ENCODE assay signal across 16 mouse cellular contexts in the genomic region with DNA sequence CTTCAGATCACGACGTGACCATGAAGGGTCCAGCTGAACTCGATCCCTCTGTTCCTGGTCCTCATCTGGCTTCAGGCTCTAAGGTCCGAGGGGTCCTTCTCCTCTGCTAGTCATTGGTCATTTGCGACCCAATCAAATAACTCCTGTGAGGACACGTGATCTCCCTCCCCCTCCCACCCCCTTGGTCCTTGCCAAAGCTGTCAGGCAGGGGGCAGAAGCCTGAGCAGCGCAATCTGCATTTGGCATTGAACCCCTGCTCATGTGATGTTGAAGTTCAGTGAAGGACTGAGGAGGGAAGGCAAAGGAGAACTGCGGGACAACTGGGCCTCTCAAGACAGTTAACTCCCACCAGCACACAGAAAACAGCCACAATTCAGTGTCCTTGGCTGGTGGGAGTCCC. TPM values are rescaled to one million over a fixed set of nuclear protein-coding genes. Genes with fewer than 3 reads are reported as not detected.
A peak's percentile ranks its signal among the peaks of the same experiment; 100 is the strongest.
DNase-seq lines count a peak whose midpoint lies in the region; ATAC-seq and TF ChIP-seq lines count a peak whose summit lies in the region.
"Had no signal": no experiment of that assay in that cellular context is flagged by ENCODE, and none has a peak within 500 bp of the region (broad histone marks: within the 10 kb centered on the region; RNA-seq: fewer than 3 reads in every experiment).

No protein-coding gene starts in this region.

- no peaks in the 10 kb centered on the region for H3K4me1 ChIP-seq in intestine, postnatal 0 days (replicated peaks; ENCODE audit: control insufficient read depth, insufficient read depth, low read length)
- 0 out of 2 replicates have a peak, but pooled peaks cover 5% of the 10 kb centered on the region for H3K4me1 ChIP-seq in intestine, embryonic 15.5 days (replicated peaks)
- no peaks in the 10 kb centered on the region for H3K4me1 ChIP-seq in stomach, postnatal 0 days (replicated peaks; ENCODE audit: control insufficient read depth, insufficient read depth)
- H3K4me1 ChIP-seq in liver, postnatal 0 days (ENCODE audit: insufficient read depth), result no peaks in the 10 kb centered on the region
- H3K4me1 ChIP-seq: megakaryocyte, embryonic 14.5 days had no signal

- no peak overlapping the region for H3K9ac ChIP-seq in intestine, postnatal 0 days (ENCODE audit: low read depth, low read length)
- no peak overlapping the region for H3K9ac ChIP-seq in intestine, embryonic 15.5 days
- no peak overlapping the region for H3K9ac ChIP-seq in stomach, postnatal 0 days (ENCODE audit: low read length)
- no peak overlapping the region for H3K9ac ChIP-seq in liver, postnatal 0 days (replicated peaks)

- TF ChIP-seq EP300 in stomach, postnatal 0 days (optimal IDR thresholded peaks at IDR 0.05), result no peak
- TF ChIP-seq EP300 in liver, postnatal 0 days (IDR thresholded peaks at IDR 0.05; ENCODE audit: low read depth), result no peak

- 30% methylated on average over 8 of the region's 8 CpGs for WGBS in intestine, postnatal 0 days
- 31% methylated on average over 8 of the region's 8 CpGs for WGBS in intestine, embryonic 15.5 days
- 28% methylated on average over 8 of the region's 8 CpGs for WGBS in stomach, postnatal 0 days
- WGBS in liver, postnatal 0 days (ENCODE audit: insufficient replicate concordance), result 27% methylated on average over 8 of the region's 8 CpGs

- peak; percentile 42 for DNase-seq in retina, postnatal 1 day
- DNase-seq in retina, embryonic 14.5 days (ENCODE audit: low spot score), result no peak
- DNase-seq in embryo, embryonic 9.5 days (ENCODE audit: extremely low spot score), result peak; percentile 37
- peak; percentile 17 for DNase-seq in stomach, postnatal 0 days (ENCODE audit: low spot score)
- no peak for DNase-seq in liver, postnatal 0 days
- DNase-seq: layer of hippocampus, postnatal 36 days had no signal

- H3K4me3 ChIP-seq in intestine, postnatal 0 days (ENCODE audit: low read depth, low read length), result no peak overlapping the region
- no peak overlapping the region for H3K4me3 ChIP-seq in intestine, embryonic 15.5 days (replicated peaks)
- H3K4me3 ChIP-seq in stomach, postnatal 0 days (ENCODE audit: low read depth, low read length), result no peak overlapping the region
- no peak overlapping the region for H3K4me3 ChIP-seq in liver, postnatal 0 days (ENCODE audit: low read depth, low read length)
- H3K4me3 ChIP-seq: heart, embryonic 10.5 days had no signal

- H3K36me3 ChIP-seq in intestine, postnatal 0 days (ENCODE audit: control insufficient read depth, insufficient read depth), result no peaks in the 10 kb centered on the region
- no peaks in the 10 kb centered on the region for H3K36me3 ChIP-seq in intestine, embryonic 15.5 days
- H3K36me3 ChIP-seq in stomach, postnatal 0 days (ENCODE audit: control insufficient read depth, insufficient read depth, low read length), result no peaks in the 10 kb centered on the region
- H3K36me3 ChIP-seq in liver, postnatal 0 days (replicated peaks; ENCODE audit: insufficient read depth, low read length), result no peaks in the 10 kb centered on the region
- H3K36me3 ChIP-seq: heart, embryonic 10.5 days had no signal

- peaks cover 4% of the 10 kb centered on the region; the same call in 1 of the 2 replicates for H3K27me3 ChIP-seq in intestine, postnatal 0 days (replicated peaks; ENCODE audit: control insufficient read depth, insufficient read depth, low read length)
- H3K27me3 ChIP-seq in intestine, embryonic 15.5 days (replicated peaks), result no peaks in the 10 kb centered on the region; the same call in none of the 2 replicates
- H3K27me3 ChIP-seq in stomach, postnatal 0 days (ENCODE audit: control insufficient read depth, insufficient read depth, low read length), result no peaks in the 10 kb centered on the region
- 0 out of 2 replicates have a peak, but pooled peaks cover 3% of the 10 kb centered on the region for H3K27me3 ChIP-seq in liver, postnatal 0 days (ENCODE audit: insufficient read depth, low read length)

- H3K27ac ChIP-seq in intestine, postnatal 0 days (ENCODE audit: low read depth, low read length), result no peak overlapping the region
- H3K27ac ChIP-seq in intestine, embryonic 15.5 days, result no peak overlapping the region
- H3K27ac ChIP-seq in stomach, postnatal 0 days (replicated peaks), result no peak overlapping the region
- no peak overlapping the region for H3K27ac ChIP-seq in liver, postnatal 0 days (ENCODE audit: low read depth)
- H3K27ac ChIP-seq: heart, embryonic 10.5 days had no signal

- ATAC-seq in intestine, postnatal 0 days, result no peak
- ATAC-seq in intestine, embryonic 15.5 days, result no peak
- ATAC-seq in stomach, postnatal 0 days (ENCODE audit: low FRiP score, low TSS enrichment), result no peak
- no peak for ATAC-seq in liver, postnatal 0 days
- ATAC-seq: intestine, embryonic 16.5 days had no signal

- H3K4me2 ChIP-seq in intestine, postnatal 0 days (replicated peaks; ENCODE audit: low read depth), result no peak overlapping the region
- no peak overlapping the region for H3K4me2 ChIP-seq in intestine, embryonic 15.5 days (replicated peaks)
- no peak overlapping the region for H3K4me2 ChIP-seq in stomach, postnatal 0 days (replicated peaks; ENCODE audit: low read depth)
- H3K4me2 ChIP-seq in liver, postnatal 0 days (ENCODE audit: low read depth, low read length), result no peak overlapping the region
- H3K4me2 ChIP-seq: liver, embryonic 11.5 days had no signal

- 0 out of 2 replicates have a peak, but pooled peaks have one; percentile 8 for TF ChIP-seq CTCF in intestine, postnatal 0 days (IDR thresholded peaks at IDR 0.05; ENCODE audit: low read depth)
- TF ChIP-seq CTCF in stomach, postnatal 0 days (IDR thresholded peaks at IDR 0.05; ENCODE audit: low read depth), result peak; percentile 40
- no peak for TF ChIP-seq CTCF in liver, postnatal 0 days (IDR thresholded peaks at IDR 0.05; ENCODE audit: low read depth)

- H3K9me3 ChIP-seq in intestine, postnatal 0 days (ENCODE audit: control insufficient read depth), result no peaks in the 10 kb centered on the region
- H3K9me3 ChIP-seq in intestine, embryonic 15.5 days, result no peaks in the 10 kb centered on the region
- H3K9me3 ChIP-seq in stomach, postnatal 0 days (ENCODE audit: control insufficient read depth, low read length), result no peaks in the 10 kb centered on the region
- no peaks in the 10 kb centered on the region for H3K9me3 ChIP-seq in liver, postnatal 0 days (ENCODE audit: low read length)
- H3K9me3 ChIP-seq: heart, embryonic 10.5 days; megakaryocyte, embryonic 14.5 days had no signal

RNA-seq across cellular contexts. Expression of gene A230072I06Rik, which starts 51.4 kb away (rescaled TPM):
- not detected in 2 replicates for polyA plus RNA-seq in intestine, postnatal 0 days (2015; fragmentation: Nextera tagmentation; extraction: Ambion mirVana)
- polyA plus RNA-seq in intestine, embryonic 15.5 days (2015; fragmentation: Nextera tagmentation; extraction: Ambion mirVana), result not detected in 2 replicates
- not detected in 2 replicates for polyA plus RNA-seq in stomach, postnatal 0 days (2015; fragmentation: Nextera tagmentation; extraction: Ambion mirVana)
- not detected in 2 replicates for polyA plus RNA-seq in liver, postnatal 0 days (2015; fragmentation: Nextera tagmentation; extraction: Ambion mirVana)
- polyA plus RNA-seq: cortical plate, adult 2 months; heart, embryonic 10.5 days; intestine, embryonic 16.5 days; liver, embryonic 11.5 days; neural tube, embryonic 14.5 days; small intestine, adult 2 months; testis, adult 2 months had no signal

Comparison
In these comparisons a context has a peak if more than half of its experiments do, and no peak if none do; other contexts are left out.
1. DNase-seq: peak in retina, postnatal 1 day (single experiment), embryo, embryonic 9.5 days (single experiment) and stomach, postnatal 0 days (single experiment); none in retina, embryonic 14.5 days (single experiment) and liver, postnatal 0 days (single experiment).